Mouse (Mus musculus): Measurements from ENCODE around the gene Chrm3.

DNA sequence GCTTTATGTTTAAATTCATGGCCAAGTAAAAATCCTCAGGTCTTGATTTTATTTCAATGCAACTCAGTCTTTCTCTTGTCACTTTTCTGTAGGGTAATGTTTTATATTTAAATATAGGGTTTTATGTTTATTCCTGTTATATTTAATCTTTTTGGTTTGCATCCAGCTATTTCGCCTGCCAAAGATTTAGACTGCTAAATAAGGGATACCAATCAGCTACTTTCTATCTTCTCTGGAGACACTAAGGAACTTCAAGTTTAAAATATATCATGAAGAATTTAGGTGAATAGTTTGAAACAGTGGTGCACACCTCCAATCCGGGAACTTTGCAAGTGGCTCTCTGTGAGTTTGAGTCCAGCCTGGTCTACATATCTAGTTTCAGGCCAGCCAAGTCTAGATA lies 190.1 kb downstream of the Chrm3 start:
- TF ChIP-seq E2F4 (IDR thresholded peaks at IDR 0.05; ENCODE audit: insufficient read depth) (no peak), POLR2A (IDR thresholded peaks at IDR 0.05; ENCODE audit: insufficient read length, low read depth) (no peak), TCF12 (IDR thresholded peaks at IDR 0.05; ENCODE audit: insufficient read depth, poor library complexity, severe bottlenecking) (no peak), MAX (IDR thresholded peaks at IDR 0.05; ENCODE audit: low read depth) (no peak), USF1 (IDR thresholded peaks at IDR 0.05; ENCODE audit: low read depth) (no peak), SRF (IDR thresholded peaks at IDR 0.05; ENCODE audit: control insufficient read depth, insufficient read length, low read depth) (no peak), REST (IDR thresholded peaks at IDR 0.05; ENCODE audit: insufficient read depth, insufficient read length) (no peak), POLR2AphosphoS2 (IDR thresholded peaks at IDR 0.05; ENCODE audit: insufficient read length, low read depth) (no peak), CEBPB (IDR thresholded peaks at IDR 0.05; ENCODE audit: insufficient read depth, poor library complexity, severe bottlenecking) (no peak)

Measured in myocyte (in vitro differentiated cells).